8 mouse cellular contexts compared by ENCODE assay signal in genomic region chr17:66077437-66077850, GRCm38 (mm10). TPM values are rescaled to one million over a fixed set of nuclear protein-coding genes. Genes with fewer than 3 reads are reported as not detected.
A peak's percentile ranks its signal among the peaks of the same experiment; 100 is the strongest.
DNase-seq lines count a peak whose midpoint lies in the region; ATAC-seq and TF ChIP-seq lines count a peak whose summit lies in the region.

No protein-coding gene starts in this region.

- peak; percentile 44 for ATAC-seq in Patski
- peak; percentile 58 for ATAC-seq in forebrain, postnatal 0 days

- peaks cover 7% of the 10 kb centered on the region; the same call in 1 of the 2 replicates for H3K36me3 ChIP-seq in kidney, adult 2 months (ENCODE audit: control insufficient read depth, insufficient read depth, low read length)
- peaks cover 18% of the 10 kb centered on the region for H3K36me3 ChIP-seq in forebrain, postnatal 0 days (ENCODE audit: insufficient read depth)
- peaks cover 8% of the 10 kb centered on the region; the same call in 1 of the 2 replicates for H3K36me3 ChIP-seq in macrophage (ENCODE audit: inconsistent target)

- no peak for TF ChIP-seq CTCF in kidney, adult 2 months (conservative IDR thresholded peaks at IDR 0.05; ENCODE audit: insufficient read depth, insufficient read length, low read depth, low read length)
- TF ChIP-seq CTCF in Patski (IDR thresholded peaks at IDR 0.05), result no peak
- no peak for TF ChIP-seq CTCF in forebrain, postnatal 0 days (IDR thresholded peaks at IDR 0.05; ENCODE audit: low read depth)

- peak overlapping the region; percentile 68 for H3K4me2 ChIP-seq in forebrain, postnatal 0 days (ENCODE audit: low read depth)

- H3K9ac ChIP-seq in forebrain, postnatal 0 days, result peak overlapping the region; percentile 87

- H3K4me3 ChIP-seq in kidney, adult 2 months (ENCODE audit: insufficient read depth, low read depth, low read length), result peak overlapping the region; percentile 95
- H3K4me3 ChIP-seq in forebrain, postnatal 0 days (ENCODE audit: low read depth, low read length), result peak overlapping the region; percentile 94
- H3K4me3 ChIP-seq in macrophage (ENCODE audit: inconsistent target), result peak overlapping the region; percentile 53

- in situ Hi-C loops in Patski (cut with MboI; ENCODE audit: low pct_unique_long_range_greater_than_20kb), result no loop called here

- H3K27ac ChIP-seq in kidney, adult 2 months (ENCODE audit: insufficient read depth, low read depth, low read length), result peak overlapping the region; percentile 74
- H3K27ac ChIP-seq in forebrain, postnatal 0 days (ENCODE audit: low read depth, low read length), result peak overlapping the region; percentile 97
- H3K27ac ChIP-seq in macrophage, result peak overlapping the region; percentile 51

- intact Hi-C loops in gastrocnemius, postnatal 14 days (cut with DNase I; ENCODE audit: low total_unique reads), result no loop called here

- no peaks in the 10 kb centered on the region for H3K27me3 ChIP-seq in kidney, adult 2 months (replicated peaks; ENCODE audit: control insufficient read depth, insufficient read depth, low read length)
- H3K27me3 ChIP-seq in Patski, result no peaks in the 10 kb centered on the region
- no peaks in the 10 kb centered on the region for H3K27me3 ChIP-seq in forebrain, postnatal 0 days (ENCODE audit: insufficient read depth, low read length)

- no peak for DNase-seq in kidney, adult 2 months
- no peak for DNase-seq in kidney, adult 11 months
- no peak for DNase-seq in Patski (ENCODE audit: low read depth, low spot score)
- DNase-seq in forebrain, postnatal 0 days, result no peak
- no peak for DNase-seq in urinary bladder, postnatal 14 days (ENCODE audit: low spot score)
- DNase-seq in gastrocnemius, postnatal 14 days, result no peak
- DNase-seq in right cerebral cortex, adult 2 months (ENCODE audit: low spot score in 2 of 2), result no peak

- 2% methylated on average over 23 of the region's 23 CpGs for WGBS in kidney, adult 2 months
- under 1% methylated on average over 23 of the region's 23 CpGs for WGBS in forebrain, postnatal 0 days
- under 1% methylated on average over 23 of the region's 23 CpGs for WGBS in macrophage (ENCODE audit: missing documents)

- H3K79me2 ChIP-seq in macrophage (ENCODE audit: inconsistent target), result peaks cover 38% of the 10 kb centered on the region

- no peaks in the 10 kb centered on the region for H3K9me3 ChIP-seq in forebrain, postnatal 0 days (ENCODE audit: low read length)

- H3K4me1 ChIP-seq in kidney, adult 2 months (ENCODE audit: control insufficient read depth, insufficient read depth, low read length), result peaks cover 7% of the 10 kb centered on the region; the same call in 1 of the 2 replicates
- H3K4me1 ChIP-seq in forebrain, postnatal 0 days (ENCODE audit: insufficient read depth), result peaks cover 12% of the 10 kb centered on the region; the same call in 1 of the 2 replicates

- TF ChIP-seq POLR2A in kidney, adult 2 months (IDR thresholded peaks at IDR 0.05; ENCODE audit: low read depth, low read length), result no peak

- CTCF ChIA-PET in Patski (lab: Charles Lee), result interaction anchor here (0.7 to 2.1 kb wide), 4 partner anchors 10 to 213 kb away, joined by 3 to 9 read pairs (median 4); partner anchors contain the start of gene Ndufv2

- POLR2A ChIA-PET in Patski (lab: Charles Lee), result no interaction called here

RNA-seq across cellular contexts. Expression of gene Ankrd12, which starts 0.6 kb away (rescaled TPM):
- 3.6 and 4.1 TPM in 2 replicates for polyA plus RNA-seq in kidney, adult 2 months (2012; rRNA removed)
- polyA plus RNA-seq in Patski (2021), result 20.4 TPM
- 74.7 and 80.1 TPM in 2 replicates for total RNA-seq in forebrain, postnatal 0 days (2014; rRNA removed)
- polyA plus RNA-seq in forebrain, postnatal 0 days (2015; fragmentation: Nextera tagmentation; extraction: Ambion mirVana), result 147 and 207 TPM in 2 replicates
- total RNA-seq in macrophage (2018; cell fraction: chromatin; rRNA removed), result 100 to 1,000 TPM; 180 to 635 (median 330) TPM
- total RNA-seq in macrophage (2018; cell fraction: cytosol; rRNA removed), result 10 to 100 TPM; 27.0 to 65.7 (median 45.7) TPM
- total RNA-seq in macrophage (2018; cell fraction: nucleus; rRNA removed), result 100 to 1,000 TPM; 107 to 341 (median 170) TPM
- polyA plus RNA-seq in macrophage (2018), result 20.0 to 74.7 TPM (median 35.6 TPM) in 3 replicates
- total RNA-seq in gastrocnemius, postnatal 14 days (2021), result 10 to 100 TPM; 10.6 TPM

RNA-seq across cellular contexts. Expression of gene Ndufv2, which starts 23.9 kb away (rescaled TPM):
- 117 and 159 TPM in 2 replicates for polyA plus RNA-seq in kidney, adult 2 months (2012; rRNA removed)
- polyA plus RNA-seq in Patski (2021), result 294 TPM
- 143 and 190 TPM in 2 replicates for total RNA-seq in forebrain, postnatal 0 days (2014; rRNA removed)
- 432 and 524 TPM in 2 replicates for polyA plus RNA-seq in forebrain, postnatal 0 days (2015; fragmentation: Nextera tagmentation; extraction: Ambion mirVana)
- total RNA-seq in macrophage (2018; cell fraction: chromatin; rRNA removed), result 10 to 100 TPM in 22 of 26 experiments, 1 to 10 TPM in 4; 3.7 to 47.8 (median 26.8) TPM
- 100 to 1,000 TPM in 4 of 26 experiments, 10 to 100 TPM in 22; 65.9 to 109 (median 87.0) TPM for total RNA-seq in macrophage (2018; cell fraction: cytosol; rRNA removed)
- total RNA-seq in macrophage (2018; cell fraction: nucleus; rRNA removed), result 10 to 100 TPM in 25 of 26 experiments, 1 to 10 TPM in 1; 9.5 to 69.2 (median 27.0) TPM
- polyA plus RNA-seq in macrophage (2018), result 79.4 to 113 TPM (median 93.9 TPM) in 3 replicates
- total RNA-seq in gastrocnemius, postnatal 14 days (2021), result 100 to 1,000 TPM; 640 to 730 TPM

RNA-seq across cellular contexts. Expression of gene Washc1, which starts 33.9 kb away (rescaled TPM):
- 37.1 and 41.6 TPM in 2 replicates for polyA plus RNA-seq in kidney, adult 2 months (2012; rRNA removed)
- 57.7 TPM for polyA plus RNA-seq in Patski (2021)
- 53.0 and 54.6 TPM in 2 replicates for total RNA-seq in forebrain, postnatal 0 days (2014; rRNA removed)
- polyA plus RNA-seq in forebrain, postnatal 0 days (2015; fragmentation: Nextera tagmentation; extraction: Ambion mirVana), result 38.9 and 42.0 TPM in 2 replicates
- total RNA-seq in macrophage (2018; cell fraction: chromatin; rRNA removed), result 100 to 1,000 TPM in 8 of 26 experiments, 10 to 100 TPM in 18; 30.5 to 169 (median 91.0) TPM
- total RNA-seq in macrophage (2018; cell fraction: cytosol; rRNA removed), result 10 to 100 TPM; 34.1 to 61.0 (median 48.2) TPM
- total RNA-seq in macrophage (2018; cell fraction: nucleus; rRNA removed), result 100 to 1,000 TPM in 2 of 26 experiments, 10 to 100 TPM in 24; 31.3 to 115 (median 56.9) TPM
- 40.0 to 48.3 TPM (median 46.1 TPM) in 3 replicates for polyA plus RNA-seq in macrophage (2018)
- total RNA-seq in gastrocnemius, postnatal 14 days (2021), result 10 to 100 TPM; 12.2 to 15.2 TPM

RNA-seq across cellular contexts. Expression of gene Ddx11, which starts 45.9 kb away (rescaled TPM):
- 2.0 and 2.4 TPM in 2 replicates for polyA plus RNA-seq in kidney, adult 2 months (2012; rRNA removed)
- polyA plus RNA-seq in Patski (2021) (12.7 TPM), macrophage (2018) (3.6 to 11.4 TPM (median 4.9 TPM) in 3 replicates)
- total RNA-seq in forebrain, postnatal 0 days (2014; rRNA removed), result 5.6 and 5.7 TPM in 2 replicates
- 1.4 and 2.3 TPM in 2 replicates for polyA plus RNA-seq in forebrain, postnatal 0 days (2015; fragmentation: Nextera tagmentation; extraction: Ambion mirVana)
- total RNA-seq in macrophage (2018; cell fraction: chromatin; rRNA removed), result 10 to 100 TPM; 16.8 to 85.3 (median 53.0) TPM
- total RNA-seq in macrophage (2018; cell fraction: cytosol; rRNA removed), result 10 to 100 TPM in 1 of 26 experiments, 1 to 10 TPM in 25; 3.3 to 11.0 (median 5.3) TPM
- 10 to 100 TPM in 25 of 26 experiments, 1 to 10 TPM in 1; 8.2 to 82.3 (median 22.4) TPM for total RNA-seq in macrophage (2018; cell fraction: nucleus; rRNA removed)
- total RNA-seq in gastrocnemius, postnatal 14 days (2021), result 1 to 10 TPM in 1 of 2 experiments, under 1 TPM in 1; 0.80 to 1.3 TPM
